Comparison of ENCODE assay signal across 8 mouse cellular contexts in genomic region chr5:35379815-35380214, GRCm38 (mm10). TPM values are rescaled to one million over a fixed set of nuclear protein-coding genes. Genes with fewer than 3 reads are reported as not detected.
DNase-seq lines count a peak whose midpoint lies in the region; ATAC-seq and TF ChIP-seq lines count a peak whose summit lies in the region.

No protein-coding gene starts in this region.

- in situ Hi-C loops in Patski (cut with MboI; ENCODE audit: low pct_unique_long_range_greater_than_20kb), result no loop called here

- WGBS in midbrain, embryonic 10.5 days, result 3% methylated on average over 4 of the region's 4 CpGs
- WGBS in midbrain, embryonic 15.5 days, result 3% methylated on average over 4 of the region's 4 CpGs

- no peak overlapping the region for H3K4me2 ChIP-seq in midbrain, embryonic 15.5 days

- peak; percentile 26 to 42 for DNase-seq in frontal cortex, postnatal 25 days (ENCODE audit: low spot score in 2 of 2)
- DNase-seq in midbrain, embryonic 10.5 days (ENCODE audit: low spot score), result peak; percentile 38
- no peak for DNase-seq in Patski (ENCODE audit: low read depth, low spot score)
- peak; percentile 94 for DNase-seq in retina, embryonic 14.5 days (ENCODE audit: low spot score)
- no peak for DNase-seq in thymus, postnatal 36 days

- no peaks in the 10 kb centered on the region for H3K36me3 ChIP-seq in midbrain, embryonic 10.5 days
- H3K36me3 ChIP-seq in midbrain, embryonic 15.5 days (replicated peaks), result no peaks in the 10 kb centered on the region

- no peaks in the 10 kb centered on the region for H3K9me3 ChIP-seq in midbrain, embryonic 10.5 days (replicated peaks)
- no peaks in the 10 kb centered on the region for H3K9me3 ChIP-seq in midbrain, embryonic 15.5 days

- no peak overlapping the region for H3K4me3 ChIP-seq in midbrain, embryonic 10.5 days
- no peak overlapping the region for H3K4me3 ChIP-seq in midbrain, embryonic 15.5 days
- H3K4me3 ChIP-seq in embryonic fibroblast, embryonic 13.5 days (ENCODE audit: insufficient read depth, low read length), result no peak overlapping the region

- H3K27me3 ChIP-seq in midbrain, embryonic 10.5 days (ENCODE audit: low read depth, poor library complexity, severe bottlenecking), result peaks cover 100% of the 10 kb centered on the region
- H3K27me3 ChIP-seq in midbrain, embryonic 15.5 days (replicated peaks), result peaks cover 83% of the 10 kb centered on the region
- peaks cover 66% of the 10 kb centered on the region for H3K27me3 ChIP-seq in Patski

- POLR2A ChIA-PET in Patski (lab: Charles Lee), result no interaction called here

- no peak overlapping the region for H3K9ac ChIP-seq in midbrain, embryonic 15.5 days

- TF ChIP-seq POLR2A in embryonic fibroblast, embryonic 13.5 days (IDR thresholded peaks at IDR 0.05; ENCODE audit: low read depth, low read length), result no peak

- no peak for ATAC-seq in frontal cortex, adult (ENCODE audit: low TSS enrichment)
- no peak for ATAC-seq in midbrain, embryonic 15.5 days (replicated peaks)
- ATAC-seq in Patski, result no peak

- peak; percentile 85 for TF ChIP-seq CTCF in Patski (IDR thresholded peaks at IDR 0.05)
- peak; percentile 36; the same call in 1 of the 2 replicates for TF ChIP-seq CTCF in embryonic fibroblast, embryonic 13.5 days (IDR thresholded peaks at IDR 0.05; ENCODE audit: borderline replicate concordance, insufficient read depth, low read length)

- no peak overlapping the region for H3K27ac ChIP-seq in midbrain, embryonic 10.5 days (replicated peaks)
- no peak overlapping the region for H3K27ac ChIP-seq in midbrain, embryonic 15.5 days
- no peak overlapping the region for H3K27ac ChIP-seq in embryonic fibroblast, embryonic 13.5 days (ENCODE audit: insufficient read depth, low read length)

- CTCF ChIA-PET in Patski (lab: Charles Lee), result interaction anchor here (1.6 to 2.1 kb wide), 3 partner anchors 11 to 132 kb away, joined by 3 to 5 read pairs (median 5); no protein-coding TSS in a partner anchor

- H3K4me1 ChIP-seq in midbrain, embryonic 10.5 days, result no peaks in the 10 kb centered on the region
- no peaks in the 10 kb centered on the region for H3K4me1 ChIP-seq in midbrain, embryonic 15.5 days
- no peaks in the 10 kb centered on the region for H3K4me1 ChIP-seq in embryonic fibroblast, embryonic 13.5 days (ENCODE audit: control insufficient read depth, insufficient read depth, low read length)

RNA-seq across cellular contexts. Expression of gene Hmx1, which starts 9.1 kb away (rescaled TPM):
- 0.14 and 0.99 TPM in 2 replicates for polyA plus RNA-seq in midbrain, embryonic 10.5 days (2016; fragmentation: Nextera tagmentation; extraction: Ambion mirVana)
- polyA plus RNA-seq in midbrain, embryonic 15.5 days (2015; fragmentation: Nextera tagmentation; extraction: Ambion mirVana), result not detected in 2 replicates
- not detected for polyA plus RNA-seq in Patski (2021)
- 0.91 TPM in 1 of 2 replicates, not detected in the other for polyA plus RNA-seq in embryonic fibroblast, embryonic 13.5 days (2011; ENCODE audit: insufficient read length, low read depth, missing spikeins)

Comparison
In these comparisons a context has a peak if more than half of its experiments do, and no peak if none do; other contexts are left out.
1. DNase-seq: peak in frontal cortex, postnatal 25 days (2 of 2), midbrain, embryonic 10.5 days (single experiment) and retina, embryonic 14.5 days (single experiment); none in Patski (single experiment) and thymus, postnatal 36 days (0 of 2).